Mouse (Mus musculus): ENCODE measurements around the gene Gm45062.

Gm45062 gene

GRCm38 (mm10) chr6:8370624-8371023, 111.4 kb downstream of the Gm45062 start:
- no peak for DNase-seq

GRCm38 (mm10) chr6:8373051-8373450, 113.8 kb downstream of the Gm45062 start:
- no peak for DNase-seq

GRCm38 (mm10) chr6:8373851-8374250, 114.6 kb downstream of the Gm45062 start:
- DNase-seq, result no peak

- no peak for DNase-seq
Measured at GRCm38 (mm10) chr6:8374290-8374689, 115.0 kb downstream of the Gm45062 start.

GRCm38 (mm10) chr6:8374712-8375111, 115.5 kb downstream of the Gm45062 start:
- no peak for DNase-seq

GRCm38 (mm10) chr6:8376351-8376750, 117.1 kb downstream of the Gm45062 start:
- no peak for DNase-seq

GRCm38 (mm10) chr6:8377667-8378066, 118.4 kb downstream of the Gm45062 start:
- DNase-seq, result no peak

GRCm38 (mm10) chr6:8389307-8389706, 130.1 kb downstream of the Gm45062 start:
- no peak for DNase-seq

GRCm38 (mm10) chr6:8390296-8390695, 131.0 kb downstream of the Gm45062 start:
- DNase-seq, result no peak

GRCm38 (mm10) chr6:8390935-8391334, 131.7 kb downstream of the Gm45062 start:
- no peak for DNase-seq

- no peak for DNase-seq
Measured at GRCm38 (mm10) chr6:8393029-8393428, 133.8 kb downstream of the Gm45062 start.

- DNase-seq, result no peak
Measured at GRCm38 (mm10) chr6:8394044-8394443, 134.8 kb downstream of the Gm45062 start.

- no peak for DNase-seq
Measured at GRCm38 (mm10) chr6:8395061-8395460, 135.8 kb downstream of the Gm45062 start.

- DNase-seq, result no peak
Measured at GRCm38 (mm10) chr6:8397252-8397651, 138.0 kb downstream of the Gm45062 start.

- no peak for DNase-seq
Measured at GRCm38 (mm10) chr6:8399710-8400109, 140.5 kb downstream of the Gm45062 start.

- no peak for DNase-seq
Measured at GRCm38 (mm10) chr6:8403127-8403526, 143.9 kb downstream of the Gm45062 start.

- no peak for DNase-seq
Measured at GRCm38 (mm10) chr6:8405844-8406243, 146.6 kb downstream of the Gm45062 start.

GRCm38 (mm10) chr6:8408332-8408731, 149.1 kb downstream of the Gm45062 start:
- no peak for DNase-seq

- no peak for DNase-seq
Measured at GRCm38 (mm10) chr6:8409865-8410264, 150.6 kb downstream of the Gm45062 start.

- DNase-seq, result no peak
Measured at GRCm38 (mm10) chr6:8412845-8413598, 153.8 kb downstream of the Gm45062 start.

- no peak for DNase-seq
Measured at GRCm38 (mm10) chr6:8414020-8414419, 154.8 kb downstream of the Gm45062 start.

- no peak for DNase-seq
Measured at GRCm38 (mm10) chr6:8415823-8416222, 156.6 kb downstream of the Gm45062 start.

- no peak for DNase-seq
Measured at GRCm38 (mm10) chr6:8416802-8417569, 157.7 kb downstream of the Gm45062 start.

- no peak for DNase-seq
Measured at GRCm38 (mm10) chr6:8419485-8420186, 160.4 kb downstream of the Gm45062 start.
